In genomic region chr5:33218746-33219449, GRCm38 (mm10) we compare ENCODE assay signal across 11 mouse cellular contexts. TPM values are rescaled to one million over a fixed set of nuclear protein-coding genes. Genes with fewer than 3 reads are reported as not detected.
DNase-seq lines count a peak whose midpoint lies in the region; ATAC-seq and TF ChIP-seq lines count a peak whose summit lies in the region.
"Had no signal": no experiment of that assay in that cellular context is flagged by ENCODE, and none has a peak within 500 bp of the region (broad histone marks: within the 10 kb centered on the region; RNA-seq: fewer than 3 reads in every experiment).

No protein-coding gene starts in this region.

- 68% methylated on average over 20 of the region's 20 CpGs for WGBS in heart, embryonic 15.5 days
- WGBS in intestine, postnatal 0 days, result 41% methylated on average over 20 of the region's 20 CpGs
- 50% methylated on average over 20 of the region's 20 CpGs for WGBS in stomach, embryonic 16.5 days

- DNase-seq in heart, postnatal 10 days, result no peak
- DNase-seq in lung, postnatal 10 days, result peak; percentile 66
- no peak for DNase-seq in lung, postnatal 36 days
- DNase-seq: thymus, adult 2 months had no signal

- H3K27ac ChIP-seq in heart, embryonic 15.5 days, result peak overlapping the region; percentile 50
- peak overlapping the region; percentile 61 for H3K27ac ChIP-seq in intestine, postnatal 0 days (ENCODE audit: low read depth, low read length)
- peak overlapping the region; percentile 95 for H3K27ac ChIP-seq in stomach, embryonic 16.5 days (ENCODE audit: low read length)
- H3K27ac ChIP-seq: forebrain, embryonic 13.5 days; hindbrain, embryonic 15.5 days had no signal

- H3K4me3 ChIP-seq in heart, embryonic 15.5 days, result no peak overlapping the region
- no peak overlapping the region for H3K4me3 ChIP-seq in intestine, postnatal 0 days (ENCODE audit: low read depth, low read length)
- no peak overlapping the region for H3K4me3 ChIP-seq in stomach, embryonic 16.5 days (replicated peaks; ENCODE audit: low read length)
- H3K4me3 ChIP-seq: forebrain, embryonic 13.5 days; hindbrain, embryonic 15.5 days had no signal

- no peak for ATAC-seq in heart, embryonic 15.5 days (replicated peaks; ENCODE audit: insufficient number of reproducible peaks, insufficient read depth, low FRiP score, low read depth)
- no peak for ATAC-seq in intestine, postnatal 0 days
- peak; percentile 28; the same call in 1 of the 2 replicates for ATAC-seq in stomach, embryonic 16.5 days (ENCODE audit: insufficient read depth, low FRiP score)
- no peak for ATAC-seq in megakaryocyte, adult 5-6 weeks (ENCODE audit: poor library complexity, severe bottlenecking)
- ATAC-seq: activated CD4-positive, CD25-positive, alpha-beta regulatory T cell, adult 4 months; forebrain, embryonic 13.5 days had no signal

- intact Hi-C loops in heart, postnatal 10 days (cut with DNase I), result no loop called here

- H3K27me3 ChIP-seq in heart, embryonic 15.5 days, result no peaks in the 10 kb centered on the region
- no peaks in the 10 kb centered on the region for H3K27me3 ChIP-seq in intestine, postnatal 0 days (replicated peaks; ENCODE audit: control insufficient read depth, insufficient read depth, low read length)
- no peaks in the 10 kb centered on the region for H3K27me3 ChIP-seq in stomach, embryonic 16.5 days (ENCODE audit: control insufficient read depth, insufficient read depth, low read length)
- H3K27me3 ChIP-seq: forebrain, embryonic 13.5 days; hindbrain, embryonic 15.5 days had no signal

- H3K4me1 ChIP-seq in heart, embryonic 15.5 days (replicated peaks), result peaks cover 68% of the 10 kb centered on the region
- H3K4me1 ChIP-seq in intestine, postnatal 0 days (replicated peaks; ENCODE audit: control insufficient read depth, insufficient read depth, low read length), result peaks cover 6% of the 10 kb centered on the region; the same call in 1 of the 2 replicates
- H3K4me1 ChIP-seq in stomach, embryonic 16.5 days (ENCODE audit: control insufficient read depth, insufficient read depth, low read length), result peaks cover 56% of the 10 kb centered on the region

- TF ChIP-seq CTCF in intestine, postnatal 0 days (IDR thresholded peaks at IDR 0.05; ENCODE audit: low read depth), result peak; percentile 45

- H3K36me3 ChIP-seq in heart, embryonic 15.5 days, result no peaks in the 10 kb centered on the region
- no peaks in the 10 kb centered on the region for H3K36me3 ChIP-seq in intestine, postnatal 0 days (ENCODE audit: control insufficient read depth, insufficient read depth)
- no peaks in the 10 kb centered on the region for H3K36me3 ChIP-seq in stomach, embryonic 16.5 days (ENCODE audit: control insufficient read depth, insufficient read depth, low read length)
- H3K36me3 ChIP-seq: hindbrain, embryonic 15.5 days had no signal

- H3K9me3 ChIP-seq in heart, embryonic 15.5 days (replicated peaks), result no peaks in the 10 kb centered on the region
- no peaks in the 10 kb centered on the region for H3K9me3 ChIP-seq in intestine, postnatal 0 days (ENCODE audit: control insufficient read depth)
- H3K9me3 ChIP-seq in stomach, embryonic 16.5 days (replicated peaks; ENCODE audit: control insufficient read depth, low read length), result no peaks in the 10 kb centered on the region
- H3K9me3 ChIP-seq: forebrain, embryonic 13.5 days; hindbrain, embryonic 15.5 days had no signal

- H3K9ac ChIP-seq in heart, embryonic 15.5 days, result no peak overlapping the region
- H3K9ac ChIP-seq in intestine, postnatal 0 days (ENCODE audit: low read depth, low read length), result no peak overlapping the region
- H3K9ac ChIP-seq in stomach, embryonic 16.5 days (ENCODE audit: low read length), result peak overlapping the region; percentile 60
- H3K9ac ChIP-seq: forebrain, embryonic 13.5 days; hindbrain, embryonic 15.5 days had no signal

- 0 out of 2 replicates have a peak overlapping the region, but pooled peaks have one; percentile 42 for H3K4me2 ChIP-seq in heart, embryonic 15.5 days
- H3K4me2 ChIP-seq in intestine, postnatal 0 days (replicated peaks; ENCODE audit: low read depth), result no peak overlapping the region
- peak overlapping the region; percentile 45 for H3K4me2 ChIP-seq in stomach, embryonic 16.5 days (ENCODE audit: low read depth, low read length)
- H3K4me2 ChIP-seq: forebrain, embryonic 13.5 days; hindbrain, embryonic 15.5 days had no signal

RNA-seq across cellular contexts. Expression of gene Spon2, which starts 0.6 kb away (rescaled TPM):
- 59.7 and 67.2 TPM in 2 replicates for polyA plus RNA-seq in heart, embryonic 15.5 days (2015; fragmentation: Nextera tagmentation; extraction: Ambion mirVana)
- 10 to 100 TPM; 19.0 to 43.7 TPM for total RNA-seq in heart, postnatal 10 days (2021)
- 43.0 and 45.4 TPM in 2 replicates for polyA plus RNA-seq in intestine, postnatal 0 days (2015; fragmentation: Nextera tagmentation; extraction: Ambion mirVana)
- 60.9 and 73.3 TPM in 2 replicates for polyA plus RNA-seq in stomach, embryonic 16.5 days (2015; fragmentation: Nextera tagmentation; extraction: Ambion mirVana)
- total RNA-seq in megakaryocyte, adult 5-6 weeks (2015), result 0.69 and 0.73 TPM in 2 replicates
- not detected in 2 replicates for total RNA-seq in megakaryocyte, adult 5-6 weeks (2017)
- polyA plus RNA-seq: activated CD4-positive, CD25-positive, alpha-beta regulatory T cell, adult 4 months had no signal

RNA-seq across cellular contexts. Expression of gene Ctbp1, which starts 55.9 kb away (rescaled TPM):
- polyA plus RNA-seq in heart, embryonic 15.5 days (2015; fragmentation: Nextera tagmentation; extraction: Ambion mirVana), result 190 and 256 TPM in 2 replicates
- total RNA-seq in heart, postnatal 10 days (2021), result 100 to 1,000 TPM; 236 to 245 TPM
- 139 and 141 TPM in 2 replicates for polyA plus RNA-seq in intestine, postnatal 0 days (2015; fragmentation: Nextera tagmentation; extraction: Ambion mirVana)
- 221 TPM in 2 replicates for polyA plus RNA-seq in stomach, embryonic 16.5 days (2015; fragmentation: Nextera tagmentation; extraction: Ambion mirVana)
- total RNA-seq in megakaryocyte, adult 5-6 weeks (2015), result 103 and 120 TPM in 2 replicates
- total RNA-seq in megakaryocyte, adult 5-6 weeks (2017), result 103 and 127 TPM in 2 replicates
